Mouse (Mus musculus) cerebral cortex, adult 2 months (tissue): ENCODE measurements around the gene Krtap16-1.

Experiments used
- WGBS: fragments of 180-500 bp; shearing (Covaris S2); methylation state at CpG from one replicate; pipeline ENCODE4 v1.1.7; 2018; 5-methylcytosine and 5-hydroxymethylcytosine counted together

The Krtap16-1 gene

DNA sequence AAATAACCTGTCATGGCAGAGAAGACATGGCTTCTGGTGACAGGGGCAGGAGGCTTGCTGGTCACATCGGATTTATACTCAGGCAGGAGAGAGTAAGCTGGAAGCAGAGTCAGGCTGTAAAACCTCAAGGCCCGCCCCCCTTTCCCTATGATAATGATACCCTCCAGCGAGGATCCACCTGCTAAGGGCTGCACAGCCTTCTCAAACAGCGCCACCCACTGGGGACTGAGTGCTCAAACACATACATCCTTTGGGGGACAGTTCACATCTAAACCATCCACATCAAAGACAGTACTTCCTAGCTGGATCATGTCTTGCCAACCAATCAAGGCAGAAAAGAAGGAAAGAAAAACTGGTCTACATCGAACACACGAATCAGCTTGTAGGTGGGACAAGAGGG, 22.2 kb downstream of the Krtap16-1 start:
- 65% methylated on average over 6 of the region's 6 CpGs for WGBS

DNA sequence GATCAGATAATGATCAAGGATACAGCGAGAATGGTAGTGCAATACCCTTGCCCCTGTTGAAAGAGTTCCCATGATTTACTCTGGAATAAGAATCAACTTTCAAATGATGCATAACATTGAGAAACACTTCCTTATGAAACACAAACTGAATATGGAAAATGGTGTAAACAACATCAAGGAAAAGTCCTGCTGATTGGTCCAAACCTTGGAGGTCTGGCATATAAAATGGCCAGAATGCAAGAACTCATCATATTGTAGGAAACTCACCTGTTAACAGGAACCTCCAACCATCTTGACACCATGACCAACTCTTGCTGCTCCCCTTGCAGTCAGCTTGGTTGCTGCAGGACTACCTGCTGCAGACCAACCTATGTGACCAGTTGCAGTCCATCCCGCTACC, 38.2 kb downstream of the Krtap16-1 start, which contains the start of gene Krtap9-5:
Krtap9-5 (plus strand) TSS at position 301 of the 400 bp plus-strand sequence.
- WGBS: 93% methylated on average over 2 of the region's 2 CpGs

DNA sequence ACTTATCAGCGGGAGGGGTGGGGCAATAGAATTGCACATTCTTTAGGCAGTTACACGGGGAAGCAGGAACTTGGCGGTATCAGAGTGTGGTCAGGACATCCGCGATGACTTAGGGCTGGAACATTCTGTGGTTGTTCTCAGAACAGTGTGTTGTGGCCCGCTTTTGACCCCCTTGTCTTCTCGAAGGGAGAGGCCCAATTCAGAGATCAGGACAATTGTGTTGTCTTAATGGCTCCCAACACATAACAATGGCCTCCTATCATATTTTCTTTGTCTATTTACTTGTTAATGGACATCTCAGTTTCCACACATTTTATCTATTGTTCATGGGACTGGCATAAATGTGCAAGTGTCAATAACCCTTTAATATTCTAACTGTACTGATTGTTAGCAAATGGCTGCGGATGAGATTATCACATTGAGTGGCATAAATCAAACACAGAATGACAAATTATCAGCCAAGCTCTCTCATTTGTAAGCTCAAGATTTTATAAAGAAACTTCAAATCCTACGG, 48.6 kb downstream of the Krtap16-1 start:
- 85% methylated on average over 9 of the region's 9 CpGs for WGBS

DNA sequence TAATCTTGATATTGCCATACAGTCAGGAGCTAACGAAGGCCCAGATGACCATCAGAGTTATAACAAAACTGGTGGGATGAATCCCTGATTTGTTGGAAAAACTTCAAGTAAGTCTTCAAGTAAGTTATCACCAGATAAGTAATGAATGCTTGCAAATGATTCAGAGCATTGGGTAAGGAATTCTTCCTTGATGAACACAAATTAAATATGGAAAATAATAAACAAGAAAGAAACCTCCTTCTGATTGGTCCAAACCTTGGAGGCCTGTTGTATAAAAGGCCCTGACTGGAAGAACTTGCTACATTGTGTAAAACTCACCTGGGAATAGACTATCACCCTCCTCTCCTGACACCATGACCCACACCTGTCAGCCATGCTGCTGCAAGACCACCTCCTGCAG, 50.4 kb downstream of the Krtap16-1 start, which contains the start of gene Krtap31-2:
Krtap31-2 (plus strand) TSS at position 301 of the 400 bp plus-strand sequence.
- 96% methylated on average over 1 of the region's 1 CpGs for WGBS
